Mouse (Mus musculus): Measurements from ENCODE around the gene Irak1bp1.

Gene Irak1bp1

DNA sequence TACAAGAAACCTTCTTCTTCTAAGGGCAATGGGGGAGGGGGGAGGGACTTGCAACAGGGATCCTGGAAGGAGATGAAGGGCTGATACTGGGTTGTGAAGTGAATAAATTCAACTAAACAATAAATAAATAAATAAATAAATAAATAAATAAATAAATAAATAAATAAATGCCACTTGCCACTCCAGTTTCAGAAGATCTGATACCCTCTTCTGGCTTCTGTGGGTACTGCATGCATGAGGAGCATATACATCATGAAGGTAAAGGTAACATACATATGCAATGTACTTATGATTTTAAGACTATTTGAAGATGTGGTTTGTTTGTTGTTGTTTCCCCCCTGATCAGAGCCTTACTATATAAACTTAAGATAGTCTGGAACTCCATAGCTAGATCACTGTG lies 54.8 kb downstream of the Irak1bp1 start:
- DNase-seq (ENCODE audit: low spot score), result no peak

DNA sequence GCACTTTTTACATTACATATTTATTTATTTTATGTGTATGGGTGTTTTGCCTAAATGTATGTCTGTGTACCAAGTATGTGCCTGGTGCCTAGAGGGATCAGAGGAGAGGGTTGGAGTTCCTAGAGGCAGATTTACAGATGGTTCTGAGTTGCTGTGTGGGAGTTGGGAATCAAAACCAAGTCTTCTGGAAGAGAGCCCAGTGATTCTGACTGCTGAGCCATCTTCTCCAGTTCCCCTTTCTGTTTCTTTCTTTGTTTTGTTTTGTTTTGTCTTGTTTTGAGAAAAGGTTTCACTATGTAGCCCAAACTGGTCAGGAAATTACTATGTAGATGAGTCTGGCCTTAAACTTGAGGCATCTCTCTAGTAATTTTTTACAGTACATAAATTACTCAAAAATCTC lies 59.3 kb downstream of the Irak1bp1 start:
- no peak for DNase-seq (ENCODE audit: low spot score)
